Mouse (Mus musculus): ENCODE results near the gene Tut7. TPM values are rescaled to one million over a fixed set of nuclear protein-coding genes. Genes with fewer than 3 reads are reported as not detected.
"Not testable (repeated sequence)": the region's sequence is repeated elsewhere in the genome, so short reads cannot be mapped to it uniquely, and the experiment has no call there.

The Tut7 gene
- polyA plus RNA-seq, 1 experiment from 2014 or later = 41.5 TPM

DNA sequence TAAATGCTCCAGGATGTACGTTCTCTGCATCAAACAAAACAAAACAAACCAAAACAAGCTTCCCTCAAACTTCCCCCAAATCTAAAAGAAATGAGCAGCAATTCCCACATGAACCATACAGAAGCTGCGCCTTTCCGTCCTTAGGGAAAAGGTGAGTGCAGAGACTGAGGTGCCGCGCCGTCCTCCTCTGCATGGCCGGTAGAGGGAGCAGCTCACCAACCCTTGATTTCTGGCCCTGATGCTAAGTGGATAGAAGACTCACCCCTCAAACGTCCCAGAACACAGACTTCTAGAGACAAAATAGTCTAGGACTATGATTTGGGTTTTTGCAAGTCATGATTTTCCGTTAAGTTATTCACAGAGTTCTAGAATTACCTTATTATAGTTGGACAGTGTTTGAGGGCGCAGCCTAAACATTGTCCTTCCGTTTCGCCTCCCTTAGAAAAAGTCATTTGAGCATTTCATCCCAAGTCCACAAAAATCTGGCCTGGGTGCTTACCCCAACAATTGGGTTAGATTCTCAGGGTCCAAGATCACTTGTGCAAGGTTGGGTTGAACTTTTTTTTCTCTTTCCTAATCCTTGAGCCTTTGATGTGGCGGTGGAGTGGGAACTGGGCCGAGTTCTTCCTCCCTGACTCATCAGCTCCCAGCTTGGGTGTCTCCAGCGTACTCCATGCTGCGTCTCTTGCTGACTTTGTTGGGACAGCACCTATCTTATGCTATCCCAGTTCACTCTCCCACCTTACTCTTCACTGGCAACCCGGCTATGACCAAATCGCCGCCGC is 33.5 kb upstream of the Tut7 start:
- no peak for TF ChIP-seq EP300 (IDR thresholded peaks at IDR 0.05)
- peak; percentile 92 for TF ChIP-seq CTCF (IDR thresholded peaks at IDR 0.05)
- WGBS = 53% methylated on average over 20 of the region's 20 CpGs
- H3K4me2 ChIP-seq (replicated peaks; ENCODE audit: low read depth, low read length) = no peak overlapping the region

DNA sequence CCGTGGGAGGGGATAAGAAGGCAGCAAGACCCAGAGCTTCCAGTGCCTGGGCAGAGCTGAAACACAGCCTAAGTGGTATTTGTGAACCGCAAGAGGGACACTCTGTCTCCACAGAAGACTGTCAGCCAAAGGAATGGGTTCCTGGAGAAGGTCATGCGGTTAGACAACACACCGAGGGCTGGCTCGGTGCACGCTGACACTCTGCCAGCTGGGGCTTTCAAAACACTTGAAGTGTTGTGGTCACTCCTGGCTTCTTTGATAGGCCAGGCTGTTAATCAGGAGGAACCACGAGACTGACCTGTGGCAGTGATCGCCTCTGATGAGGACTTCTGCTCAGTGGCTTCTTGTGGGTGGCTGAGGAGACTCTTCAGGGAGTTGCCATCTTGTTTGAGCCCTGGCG is 30.5 kb upstream of the Tut7 start:
- Histone ChIP-seq H3K4me3 (ENCODE audit: low read depth, low read length) (no peak overlapping the region), H3K4me1 (ENCODE audit: insufficient read depth, low read depth, low read length) (no peaks in the 10 kb centered on the region), H3K27me3 (replicated peaks; ENCODE audit: insufficient read depth, low read length) (0 out of 2 replicates have a peak, but pooled peaks cover 4% of the 10 kb centered on the region), H3K9ac (replicated peaks; ENCODE audit: low read depth) (no peak overlapping the region), H3K36me3 (ENCODE audit: insufficient read depth, low read length) (no peaks in the 10 kb centered on the region), H3K4me2 (replicated peaks; ENCODE audit: low read depth, low read length) (no peak overlapping the region), H3K9me3 (ENCODE audit: low read length) (no peaks in the 10 kb centered on the region), H3K27ac (ENCODE audit: low read length) (no peak overlapping the region)
- ATAC-seq = peak; percentile 68
- WGBS = 42% methylated on average over 9 of the region's 9 CpGs
- TF ChIP-seq EP300 (IDR thresholded peaks at IDR 0.05) (no peak), CTCF (IDR thresholded peaks at IDR 0.05) (no peak)
- DNase-seq (ENCODE audit: low spot score) = peak; percentile 42

More for the DNA sequence above, 33.5 kb upstream of the Tut7 start:
- DNase-seq (ENCODE audit: low spot score) (peak; percentile 69), ATAC-seq (peak; percentile 40)
- Histone ChIP-seq H3K36me3 (ENCODE audit: insufficient read depth, low read length) (no peaks in the 10 kb centered on the region), H3K9me3 (ENCODE audit: low read length) (no peaks in the 10 kb centered on the region), H3K4me3 (ENCODE audit: low read depth, low read length) (no peak overlapping the region), H3K27ac (ENCODE audit: low read length) (no peak overlapping the region), H3K4me1 (ENCODE audit: insufficient read depth, low read depth, low read length) (no peaks in the 10 kb centered on the region), H3K9ac (replicated peaks; ENCODE audit: low read depth) (no peak overlapping the region), H3K27me3 (replicated peaks; ENCODE audit: insufficient read depth, low read length) (0 out of 2 replicates have a peak, but pooled peaks cover 4% of the 10 kb centered on the region)

- ATAC-seq = no peak
- 50% methylated on average over 10 of the region's 10 CpGs for WGBS
- H3K4me2 ChIP-seq (replicated peaks; ENCODE audit: low read depth, low read length) = no peak overlapping the region
Measured at GRCm38 (mm10) chr13:59850373-59850772, 27.4 kb upstream of the Tut7 start.

GRCm38 (mm10) chr13:59844661-59845060 is 21.7 kb upstream of the Tut7 start:
- WGBS = 78% methylated on average over 5 of the region's 5 CpGs
- TF ChIP-seq EP300 (IDR thresholded peaks at IDR 0.05) = no peak
- no peak for TF ChIP-seq CTCF (IDR thresholded peaks at IDR 0.05)
- ATAC-seq = no peak

More at GRCm38 (mm10) chr13:59850373-59850772, 27.4 kb upstream of the Tut7 start:
- Histone ChIP-seq H3K27me3 (replicated peaks; ENCODE audit: insufficient read depth, low read length) (0 out of 2 replicates have a peak, but pooled peaks cover 2% of the 10 kb centered on the region), H3K9ac (replicated peaks; ENCODE audit: low read depth) (no peak overlapping the region), H3K36me3 (ENCODE audit: insufficient read depth, low read length) (no peaks in the 10 kb centered on the region), H3K4me3 (ENCODE audit: low read depth, low read length) (no peak overlapping the region), H3K4me1 (ENCODE audit: insufficient read depth, low read depth, low read length) (no peaks in the 10 kb centered on the region), H3K27ac (ENCODE audit: low read length) (no peak overlapping the region), H3K9me3 (ENCODE audit: low read length) (no peaks in the 10 kb centered on the region)
- no peak for TF ChIP-seq CTCF (IDR thresholded peaks at IDR 0.05)
- no peak for TF ChIP-seq EP300 (IDR thresholded peaks at IDR 0.05)
- DNase-seq (ENCODE audit: low spot score) = no peak

DNA sequence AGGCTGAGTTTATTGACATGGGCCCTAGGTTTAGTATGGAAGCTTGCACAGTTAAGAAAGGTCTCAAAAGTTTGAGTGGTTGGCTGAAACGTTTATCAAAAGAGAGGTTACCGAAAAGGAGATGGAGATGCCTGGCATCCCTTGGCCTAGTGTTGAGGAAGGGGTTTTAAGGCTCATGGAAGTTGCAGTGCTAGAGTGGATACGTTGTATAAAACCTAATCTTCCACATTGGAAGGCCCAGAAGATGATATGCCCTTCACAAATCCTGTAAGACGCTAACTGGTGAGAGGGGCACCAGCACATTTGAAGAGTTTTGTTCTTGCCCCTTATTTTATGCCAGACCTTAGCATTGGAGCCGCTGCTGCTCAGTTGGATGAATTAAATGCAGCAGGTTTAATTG is 21.0 kb upstream of the Tut7 start:
- Histone ChIP-seq H3K27ac (ENCODE audit: low read length) (no peak overlapping the region), H3K4me3 (ENCODE audit: low read depth, low read length) (no peak overlapping the region), H3K36me3 (ENCODE audit: insufficient read depth, low read length) (no peaks in the 10 kb centered on the region), H3K27me3 (replicated peaks; ENCODE audit: insufficient read depth, low read length) (no peaks in the 10 kb centered on the region), H3K4me2 (replicated peaks; ENCODE audit: low read depth, low read length) (no peak overlapping the region), H3K9ac (replicated peaks; ENCODE audit: low read depth) (no peak overlapping the region), H3K9me3 (ENCODE audit: low read length) (no peaks in the 10 kb centered on the region), H3K4me1 (ENCODE audit: insufficient read depth, low read depth, low read length) (no peaks in the 10 kb centered on the region)
- ATAC-seq (no peak), DNase-seq (ENCODE audit: low spot score) (no peak)
- WGBS = 80% methylated on average over 5 of the region's 5 CpGs
- no peak for TF ChIP-seq EP300 (IDR thresholded peaks at IDR 0.05)
- no peak for TF ChIP-seq CTCF (IDR thresholded peaks at IDR 0.05)

More at GRCm38 (mm10) chr13:59844661-59845060, 21.7 kb upstream of the Tut7 start:
- no peak for DNase-seq (ENCODE audit: low spot score)
- Histone ChIP-seq H3K27me3 (replicated peaks; ENCODE audit: insufficient read depth, low read length) (no peaks in the 10 kb centered on the region), H3K4me3 (ENCODE audit: low read depth, low read length) (no peak overlapping the region), H3K27ac (ENCODE audit: low read length) (no peak overlapping the region), H3K4me2 (replicated peaks; ENCODE audit: low read depth, low read length) (no peak overlapping the region), H3K4me1 (ENCODE audit: insufficient read depth, low read depth, low read length) (no peaks in the 10 kb centered on the region), H3K9ac (replicated peaks; ENCODE audit: low read depth) (no peak overlapping the region), H3K36me3 (ENCODE audit: insufficient read depth, low read length) (no peaks in the 10 kb centered on the region), H3K9me3 (ENCODE audit: low read length) (no peaks in the 10 kb centered on the region)

GRCm38 (mm10) chr13:59842226-59843210 is 19.6 kb upstream of the Tut7 start:
- Histone ChIP-seq H3K27ac (ENCODE audit: low read length) (no peak overlapping the region), H3K4me3 (ENCODE audit: low read depth, low read length) (no peak overlapping the region)

DNA sequence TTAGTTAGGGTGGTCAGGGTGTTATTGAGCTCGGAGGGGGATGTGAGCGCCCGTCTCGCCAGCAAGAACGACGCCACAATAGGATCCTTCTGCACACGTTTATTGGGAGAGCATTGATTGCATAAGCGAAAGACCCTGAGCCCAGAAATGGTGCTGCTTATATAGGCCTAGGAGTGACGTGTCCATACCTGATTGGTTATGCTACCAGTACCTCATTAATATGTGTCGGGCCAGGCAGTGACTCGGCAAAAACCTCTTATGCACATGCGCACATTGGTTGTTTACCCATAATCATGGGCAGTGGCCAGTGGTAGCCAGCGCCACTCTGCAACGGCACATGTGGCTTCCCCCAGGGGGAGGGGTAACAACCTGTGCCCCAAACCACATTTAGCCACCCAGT is 18.8 kb upstream of the Tut7 start:
- H3K4me1 ChIP-seq (ENCODE audit: insufficient read depth, low read depth, low read length); H3K27ac ChIP-seq (ENCODE audit: low read length); H3K9ac ChIP-seq (replicated peaks; ENCODE audit: low read depth); ATAC-seq; H3K4me3 ChIP-seq (ENCODE audit: low read depth, low read length); H3K4me2 ChIP-seq (replicated peaks; ENCODE audit: low read depth, low read length); DNase-seq (ENCODE audit: low spot score); H3K36me3 ChIP-seq (ENCODE audit: insufficient read depth, low read length); H3K27me3 ChIP-seq (replicated peaks; ENCODE audit: insufficient read depth, low read length); H3K9me3 ChIP-seq (ENCODE audit: low read length): not testable (repeated sequence)
- WGBS = 86% methylated on average over 11 of the region's 14 CpGs

More at GRCm38 (mm10) chr13:59842226-59843210, 19.6 kb upstream of the Tut7 start:
- ATAC-seq (peak; percentile 62), DNase-seq (ENCODE audit: low spot score) (peak; percentile 81)
- no peaks in the 10 kb centered on the region for H3K9me3 ChIP-seq (ENCODE audit: low read length)
- WGBS = 19% methylated on average over 16 of the region's 16 CpGs
- peak overlapping the region; percentile 42 for H3K4me2 ChIP-seq (replicated peaks; ENCODE audit: low read depth, low read length)
- H3K27me3 ChIP-seq (replicated peaks; ENCODE audit: insufficient read depth, low read length) = no peaks in the 10 kb centered on the region
- H3K36me3 ChIP-seq (ENCODE audit: insufficient read depth, low read length) = no peaks in the 10 kb centered on the region
- H3K9ac ChIP-seq (replicated peaks; ENCODE audit: low read depth) = no peak overlapping the region
- no peaks in the 10 kb centered on the region for H3K4me1 ChIP-seq (ENCODE audit: insufficient read depth, low read depth, low read length)
- TF ChIP-seq CTCF (IDR thresholded peaks at IDR 0.05) (peak; percentile 95), EP300 (IDR thresholded peaks at IDR 0.05) (no peak)

All from lung, postnatal 0 days (tissue).